Comparison of ENCODE assay signal across 9 mouse cellular contexts in the genomic region with DNA sequence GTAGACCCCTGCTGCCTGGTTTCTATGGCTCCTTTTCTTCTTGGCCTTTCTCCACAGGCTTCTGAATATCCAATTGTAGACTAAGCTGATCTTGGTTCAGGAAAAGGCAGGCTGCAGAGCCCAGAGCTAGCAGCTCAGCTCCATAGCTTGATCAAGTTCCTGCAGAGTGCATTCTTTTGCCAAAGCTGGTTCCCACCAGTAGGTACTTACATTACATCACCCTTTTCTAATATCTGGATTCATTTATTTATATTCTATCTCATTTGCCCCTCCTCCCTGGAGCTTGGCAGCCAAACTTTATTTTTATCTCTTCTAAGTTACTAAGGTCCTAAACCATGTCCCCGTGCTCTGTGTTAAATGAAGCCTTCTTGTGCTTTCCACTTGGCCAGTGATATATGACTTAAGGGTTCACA. TPM values are rescaled to one million over a fixed set of nuclear protein-coding genes. Genes with fewer than 3 reads are reported as not detected.
DNase-seq lines count a peak whose midpoint lies in the region; ATAC-seq lines count a peak whose summit lies in the region.
"Had no signal": no experiment of that assay in that cellular context is flagged by ENCODE, and none has a peak within 500 bp of the region (broad histone marks: within the 10 kb centered on the region; RNA-seq: fewer than 3 reads in every experiment).

No protein-coding gene starts in this region.

- no peaks in the 10 kb centered on the region for H3K9me3 ChIP-seq in forebrain, embryonic 10.5 days
- no peaks in the 10 kb centered on the region for H3K9me3 ChIP-seq in forebrain, embryonic 12.5 days
- H3K9me3 ChIP-seq in lung, embryonic 16.5 days (ENCODE audit: control insufficient read depth, low read length): no peaks in the 10 kb centered on the region
- no peaks in the 10 kb centered on the region for H3K9me3 ChIP-seq in hindbrain, embryonic 14.5 days (ENCODE audit: control insufficient read depth, low read length)
- no peaks in the 10 kb centered on the region for H3K9me3 ChIP-seq in midbrain, embryonic 16.5 days (replicated peaks; ENCODE audit: control insufficient read depth, low read length, poor library complexity, severe bottlenecking)

- WGBS in forebrain, embryonic 10.5 days: 54% methylated on average over 1 of the region's 1 CpGs
- WGBS in forebrain, embryonic 12.5 days: 58% methylated on average over 1 of the region's 1 CpGs
- WGBS in lung, embryonic 16.5 days: 30% methylated on average over 1 of the region's 1 CpGs
- 45% methylated on average over 1 of the region's 1 CpGs for WGBS in hindbrain, embryonic 14.5 days
- 26% methylated on average over 1 of the region's 1 CpGs for WGBS in midbrain, embryonic 16.5 days

- DNase-seq in forebrain, embryonic 10.5 days (ENCODE audit: extremely low spot score, low spot score): peak; percentile 31
- DNase-seq in lung, postnatal 25 days (ENCODE audit: low spot score): no peak
- no peak for DNase-seq in hindbrain, embryonic 14.5 days (ENCODE audit: low spot score)
- no peak for DNase-seq in ovary, postnatal 36 days (ENCODE audit: low spot score)
- DNase-seq in frontal cortex, adult 2 months (ENCODE audit: extremely low spot score in 1 of 2, low spot score in 1 of 2): no peak
- DNase-seq: kidney, postnatal 25 days had no signal

- H3K27me3 ChIP-seq in forebrain, embryonic 10.5 days (ENCODE audit: poor library complexity, severe bottlenecking): peaks cover 34% of the 10 kb centered on the region
- H3K27me3 ChIP-seq in forebrain, embryonic 12.5 days: peaks cover 4% of the 10 kb centered on the region; the same call in 1 of the 2 replicates
- no peaks in the 10 kb centered on the region for H3K27me3 ChIP-seq in lung, embryonic 16.5 days (ENCODE audit: control insufficient read depth, insufficient read depth, low read depth, low read length)
- H3K27me3 ChIP-seq in hindbrain, embryonic 14.5 days (ENCODE audit: control insufficient read depth, insufficient read depth, low read length): no peaks in the 10 kb centered on the region
- no peaks in the 10 kb centered on the region for H3K27me3 ChIP-seq in midbrain, embryonic 16.5 days (ENCODE audit: control insufficient read depth, insufficient read depth, low read depth, low read length)

- H3K4me1 ChIP-seq in forebrain, embryonic 10.5 days: peaks cover 47% of the 10 kb centered on the region
- H3K4me1 ChIP-seq in forebrain, embryonic 12.5 days: peaks cover 23% of the 10 kb centered on the region
- peaks cover 36% of the 10 kb centered on the region for H3K4me1 ChIP-seq in lung, embryonic 16.5 days (replicated peaks; ENCODE audit: control insufficient read depth, insufficient read depth, low read length)
- H3K4me1 ChIP-seq in hindbrain, embryonic 14.5 days (replicated peaks; ENCODE audit: control insufficient read depth, insufficient read depth, low read length): 0 out of 2 replicates have a peak, but pooled peaks cover 5% of the 10 kb centered on the region
- 0 out of 2 replicates have a peak, but pooled peaks cover 3% of the 10 kb centered on the region for H3K4me1 ChIP-seq in midbrain, embryonic 16.5 days (ENCODE audit: control insufficient read depth, insufficient read depth, low read length)

- H3K4me3 ChIP-seq in forebrain, embryonic 10.5 days: no peak overlapping the region
- no peak overlapping the region for H3K4me3 ChIP-seq in forebrain, embryonic 12.5 days (replicated peaks)
- no peak overlapping the region for H3K4me3 ChIP-seq in lung, embryonic 16.5 days (ENCODE audit: low read length)
- no peak overlapping the region for H3K4me3 ChIP-seq in hindbrain, embryonic 14.5 days (replicated peaks; ENCODE audit: low read length)
- H3K4me3 ChIP-seq in midbrain, embryonic 16.5 days (ENCODE audit: low read depth, low read length): no peak overlapping the region

- H3K4me2 ChIP-seq in forebrain, embryonic 12.5 days: no peak overlapping the region
- H3K4me2 ChIP-seq in lung, embryonic 16.5 days (ENCODE audit: low read depth, low read length): no peak overlapping the region
- H3K4me2 ChIP-seq in hindbrain, embryonic 14.5 days (replicated peaks): no peak overlapping the region
- no peak overlapping the region for H3K4me2 ChIP-seq in midbrain, embryonic 16.5 days (ENCODE audit: low read length)

- ATAC-seq in forebrain, embryonic 12.5 days (ENCODE audit: low FRiP score): no peak; the same call in 1 of the 2 replicates
- no peak for ATAC-seq in lung, embryonic 16.5 days (ENCODE audit: low read depth)
- ATAC-seq in hindbrain, embryonic 14.5 days (ENCODE audit: low FRiP score): peak; percentile 66
- peak; percentile 66 for ATAC-seq in midbrain, embryonic 16.5 days

- no peaks in the 10 kb centered on the region for H3K36me3 ChIP-seq in forebrain, embryonic 10.5 days (replicated peaks)
- no peaks in the 10 kb centered on the region for H3K36me3 ChIP-seq in forebrain, embryonic 12.5 days (replicated peaks)
- no peaks in the 10 kb centered on the region for H3K36me3 ChIP-seq in lung, embryonic 16.5 days (ENCODE audit: control insufficient read depth, insufficient read depth, low read length)
- no peaks in the 10 kb centered on the region for H3K36me3 ChIP-seq in hindbrain, embryonic 14.5 days (replicated peaks; ENCODE audit: control insufficient read depth, insufficient read depth)
- H3K36me3 ChIP-seq in midbrain, embryonic 16.5 days (ENCODE audit: control insufficient read depth, insufficient read depth, low read length): no peaks in the 10 kb centered on the region

- no peak overlapping the region for H3K9ac ChIP-seq in forebrain, embryonic 12.5 days
- no peak overlapping the region for H3K9ac ChIP-seq in lung, embryonic 16.5 days (ENCODE audit: low read length)
- H3K9ac ChIP-seq in hindbrain, embryonic 14.5 days: no peak overlapping the region
- no peak overlapping the region for H3K9ac ChIP-seq in midbrain, embryonic 16.5 days (ENCODE audit: low read depth, low read length)

- H3K27ac ChIP-seq in forebrain, embryonic 10.5 days: peak overlapping the region; percentile 53; the same call in 1 of the 2 replicates
- no peak overlapping the region for H3K27ac ChIP-seq in forebrain, embryonic 12.5 days
- H3K27ac ChIP-seq in lung, embryonic 16.5 days (ENCODE audit: low read length): peak overlapping the region; percentile 1; the same call in 1 of the 2 replicates
- 0 out of 2 replicates have a peak overlapping the region, but pooled peaks have one; percentile 33 for H3K27ac ChIP-seq in hindbrain, embryonic 14.5 days
- peak overlapping the region; percentile 39 for H3K27ac ChIP-seq in midbrain, embryonic 16.5 days (ENCODE audit: low read length)

RNA-seq across cellular contexts. Expression of a gene that starts 24.9 kb away (rescaled TPM):
- 9.3 and 10.6 TPM in 2 replicates for polyA plus RNA-seq in forebrain, embryonic 10.5 days (2016; fragmentation: Nextera tagmentation; extraction: Ambion mirVana)
- 4.9 and 9.0 TPM in 2 replicates for polyA plus RNA-seq in forebrain, embryonic 12.5 days (2016; fragmentation: Nextera tagmentation; extraction: Ambion mirVana)
- polyA plus RNA-seq in lung, embryonic 16.5 days (2015; fragmentation: Nextera tagmentation; extraction: Ambion mirVana): 33.7 and 34.7 TPM in 2 replicates
- 10.4 and 10.8 TPM in 2 replicates for polyA plus RNA-seq in hindbrain, embryonic 14.5 days (2014; fragmentation: Nextera tagmentation; extraction: Ambion mirVana)
- 12.6 and 13.2 TPM in 2 replicates for polyA plus RNA-seq in midbrain, embryonic 16.5 days (2015; fragmentation: Nextera tagmentation; extraction: Ambion mirVana)
- polyA plus RNA-seq in frontal cortex, adult 2 months (2012; rRNA removed): 14.4 and 18.8 TPM in 2 replicates

Comparison
In these comparisons a context has a peak if more than half of its experiments do, and no peak if none do; other contexts are left out.
1. ATAC-seq: peak in hindbrain, embryonic 14.5 days (single experiment) and midbrain, embryonic 16.5 days (single experiment); none in forebrain, embryonic 12.5 days (single experiment) and lung, embryonic 16.5 days (single experiment).